Mouse (Mus musculus): ENCODE measurements at regions not wholly inside any gene's neighbourhood (a gene's known extent, or its start where the extent isn't known, plus 50 kb on each side); places are given as distances from the start of the nearest gene placed in this dataset.

DNA sequence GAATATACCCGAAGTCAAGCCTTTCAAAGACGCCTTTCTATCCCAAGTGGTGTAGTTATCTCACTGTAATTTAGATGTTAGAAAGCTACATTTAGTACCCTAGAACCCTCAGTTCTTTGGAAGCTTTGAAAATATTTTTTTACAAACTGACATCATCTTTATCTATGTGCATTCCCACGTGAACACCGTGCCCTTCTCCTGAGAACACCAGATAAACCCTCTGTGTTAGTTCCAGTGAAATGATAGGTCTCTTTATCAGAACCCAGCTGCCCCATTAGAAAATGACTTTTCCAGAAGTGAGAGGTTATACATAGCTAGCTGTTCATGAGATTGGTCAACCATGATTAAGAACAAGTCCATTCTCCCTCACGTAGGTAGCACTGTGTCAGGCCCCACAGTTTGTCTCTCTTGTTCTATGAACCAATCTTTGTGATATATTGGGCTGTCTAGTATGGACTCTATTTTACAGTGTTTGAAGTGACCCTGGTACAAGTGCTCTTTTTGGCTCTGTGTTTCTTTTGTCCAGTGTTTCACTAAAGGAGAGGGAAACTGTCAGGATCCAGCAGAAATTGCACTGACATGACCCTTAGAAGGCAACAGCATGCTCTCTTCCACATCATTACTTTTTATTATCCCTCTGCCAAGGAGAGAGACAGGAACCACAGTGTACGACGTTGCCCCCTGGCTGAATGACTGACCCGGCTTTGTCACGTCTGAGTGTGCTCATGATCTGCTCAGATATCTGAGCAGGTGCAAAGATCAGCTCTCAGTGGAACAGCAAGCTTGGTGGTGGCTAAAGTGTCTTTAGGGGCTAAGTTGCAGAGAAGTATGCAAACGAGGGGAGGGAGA, 1717.9 kb upstream of the Gm7489 start:
- Histone ChIP-seq H3K4me3 (no peak overlapping the region), H3K36me3 (no peaks in the 10 kb centered on the region), H3K4me2 (no peak overlapping the region), H3K27ac (ENCODE audit: poor library complexity, severe bottlenecking) (no peak overlapping the region), H3K9me3 (replicated peaks) (no peaks in the 10 kb centered on the region), H3K9ac (no peak overlapping the region), H3K27me3 (replicated peaks) (no peaks in the 10 kb centered on the region), H3K4me1 (replicated peaks) (peaks cover 5% of the 10 kb centered on the region; the same call in 1 of the 2 replicates)
- 58% methylated on average over 10 of the region's 10 CpGs for WGBS
- ATAC-seq (ENCODE audit: insufficient number of reproducible peaks, low FRiP score): no peak

GRCm38 (mm10) chr15:52167811-52168210, 1716.9 kb upstream of the Gm7489 start:
- no peak overlapping the region for H3K9ac ChIP-seq
- H3K9me3 ChIP-seq (replicated peaks): no peaks in the 10 kb centered on the region
- WGBS: 73% methylated on average over 5 of the region's 5 CpGs
- no peaks in the 10 kb centered on the region for H3K27me3 ChIP-seq (replicated peaks)
- ATAC-seq (ENCODE audit: insufficient number of reproducible peaks, low FRiP score): no peak
- no peak overlapping the region for H3K4me2 ChIP-seq
- H3K4me3 ChIP-seq: no peak overlapping the region
- H3K36me3 ChIP-seq: no peaks in the 10 kb centered on the region
- no peak overlapping the region for H3K27ac ChIP-seq (ENCODE audit: poor library complexity, severe bottlenecking)
- 0 out of 2 replicates have a peak, but pooled peaks cover 4% of the 10 kb centered on the region for H3K4me1 ChIP-seq (replicated peaks)

DNA sequence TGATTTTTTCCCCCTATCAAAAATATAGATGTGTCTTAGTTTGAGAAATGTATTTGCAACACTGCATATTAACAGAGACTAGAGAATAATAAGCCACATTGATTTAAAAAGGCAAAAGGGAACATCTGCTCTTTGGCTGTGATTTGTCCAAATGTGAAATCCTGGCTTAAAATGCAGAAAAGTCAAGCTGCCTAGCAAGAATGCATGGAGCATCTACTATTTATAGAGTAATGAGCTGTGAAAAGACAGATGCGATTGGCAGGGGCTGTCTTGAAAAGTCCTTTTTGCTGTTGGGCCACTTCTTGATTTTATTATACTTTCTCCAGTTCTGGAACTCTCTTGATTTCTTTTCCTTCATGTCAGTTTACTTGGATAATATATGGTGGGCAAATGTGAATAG, 1707.8 kb upstream of the Gm7489 start:
- Histone ChIP-seq H3K9ac (no peak overlapping the region), H3K9me3 (replicated peaks) (no peaks in the 10 kb centered on the region), H3K36me3 (no peaks in the 10 kb centered on the region), H3K4me2 (no peak overlapping the region), H3K27ac (ENCODE audit: poor library complexity, severe bottlenecking) (no peak overlapping the region), H3K4me3 (no peak overlapping the region), H3K4me1 (replicated peaks) (no peaks in the 10 kb centered on the region), H3K27me3 (replicated peaks) (no peaks in the 10 kb centered on the region)
- WGBS: 86% methylated on average over 1 of the region's 1 CpGs
- no peak for ATAC-seq (ENCODE audit: insufficient number of reproducible peaks, low FRiP score)

DNA sequence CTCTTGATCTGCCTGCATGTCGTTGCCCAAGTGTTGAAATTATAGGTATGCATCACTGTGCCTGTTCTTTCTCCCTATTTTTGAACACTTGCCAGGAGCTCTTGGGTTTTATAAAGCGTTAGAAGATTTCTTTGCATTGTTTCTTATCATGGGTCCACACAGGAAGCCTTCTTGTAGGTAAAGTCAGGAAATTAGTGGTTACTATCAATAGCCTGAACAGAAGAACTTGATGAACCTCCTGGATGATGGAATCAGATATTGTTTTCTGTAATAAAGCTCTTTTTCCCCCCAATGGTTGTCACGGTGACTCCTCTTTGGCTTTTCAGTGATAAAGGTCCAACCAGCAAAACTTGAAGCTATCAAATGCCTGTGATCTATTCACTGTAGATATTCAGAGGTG, 1706.0 kb upstream of the Gm7489 start:
- Histone ChIP-seq H3K27me3 (replicated peaks) (no peaks in the 10 kb centered on the region), H3K36me3 (no peaks in the 10 kb centered on the region), H3K4me3 (no peak overlapping the region), H3K9me3 (replicated peaks) (no peaks in the 10 kb centered on the region), H3K4me1 (replicated peaks) (no peaks in the 10 kb centered on the region), H3K27ac (ENCODE audit: poor library complexity, severe bottlenecking) (no peak overlapping the region), H3K4me2 (no peak overlapping the region), H3K9ac (no peak overlapping the region)
- WGBS: 52% methylated on average over 3 of the region's 3 CpGs
- ATAC-seq (ENCODE audit: insufficient number of reproducible peaks, low FRiP score): no peak

DNA sequence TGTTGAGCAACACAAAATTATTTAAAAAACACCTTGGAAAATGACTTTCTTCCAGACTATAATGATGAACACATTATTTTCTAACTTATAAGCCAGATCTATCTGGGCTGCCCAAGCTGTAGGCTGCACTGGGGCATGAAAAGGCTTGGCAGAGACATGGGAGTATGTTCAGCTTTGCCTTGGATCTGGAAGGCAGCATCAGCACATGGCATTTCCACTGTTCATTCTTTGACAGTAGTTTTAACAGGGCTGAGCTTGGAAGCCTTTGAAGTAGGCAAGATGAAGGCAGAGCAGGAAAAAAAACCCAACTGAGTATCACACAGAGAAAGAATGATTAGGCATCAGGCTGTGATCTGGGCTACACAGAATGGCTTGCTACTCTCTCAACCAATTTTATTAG, 1705.3 kb upstream of the Gm7489 start:
- H3K4me3 ChIP-seq: no peak overlapping the region

DNA sequence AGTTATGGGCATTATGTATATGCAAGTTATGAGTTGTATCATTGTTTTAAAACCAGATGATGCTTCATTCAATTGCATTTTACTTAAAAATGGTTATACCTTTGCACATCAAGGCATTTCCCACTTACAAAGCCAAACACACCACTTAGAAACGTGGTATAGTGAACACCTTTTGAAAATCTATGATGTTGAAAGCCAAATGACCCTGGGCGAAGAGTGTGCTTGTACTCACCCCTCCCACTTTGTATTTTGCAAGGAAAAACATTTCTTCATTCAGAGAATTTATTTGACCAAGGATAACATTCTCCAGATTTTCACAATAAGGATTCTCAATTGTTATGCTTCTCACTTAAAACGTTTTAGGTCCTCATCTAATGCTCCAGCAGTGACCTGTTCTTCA, 1693.5 kb upstream of the Gm7489 start:
- H3K27me3 ChIP-seq (replicated peaks): no peaks in the 10 kb centered on the region
- no peak overlapping the region for H3K9ac ChIP-seq
- WGBS: 57% methylated on average over 3 of the region's 3 CpGs
- H3K9me3 ChIP-seq (replicated peaks): no peaks in the 10 kb centered on the region
- no peak overlapping the region for H3K27ac ChIP-seq (ENCODE audit: poor library complexity, severe bottlenecking)
- no peaks in the 10 kb centered on the region for H3K36me3 ChIP-seq
- H3K4me3 ChIP-seq: no peak overlapping the region
- no peak for ATAC-seq (ENCODE audit: insufficient number of reproducible peaks, low FRiP score)
- no peaks in the 10 kb centered on the region for H3K4me1 ChIP-seq (replicated peaks)
- H3K4me2 ChIP-seq: no peak overlapping the region

More for the DNA sequence above, 1705.3 kb upstream of the Gm7489 start:
- Histone ChIP-seq H3K4me1 (replicated peaks) (no peaks in the 10 kb centered on the region), H3K36me3 (no peaks in the 10 kb centered on the region), H3K9me3 (replicated peaks) (no peaks in the 10 kb centered on the region), H3K4me2 (no peak overlapping the region), H3K27me3 (replicated peaks) (no peaks in the 10 kb centered on the region), H3K9ac (no peak overlapping the region), H3K27ac (ENCODE audit: poor library complexity, severe bottlenecking) (no peak overlapping the region)
- no peak for ATAC-seq (ENCODE audit: insufficient number of reproducible peaks, low FRiP score)

DNA sequence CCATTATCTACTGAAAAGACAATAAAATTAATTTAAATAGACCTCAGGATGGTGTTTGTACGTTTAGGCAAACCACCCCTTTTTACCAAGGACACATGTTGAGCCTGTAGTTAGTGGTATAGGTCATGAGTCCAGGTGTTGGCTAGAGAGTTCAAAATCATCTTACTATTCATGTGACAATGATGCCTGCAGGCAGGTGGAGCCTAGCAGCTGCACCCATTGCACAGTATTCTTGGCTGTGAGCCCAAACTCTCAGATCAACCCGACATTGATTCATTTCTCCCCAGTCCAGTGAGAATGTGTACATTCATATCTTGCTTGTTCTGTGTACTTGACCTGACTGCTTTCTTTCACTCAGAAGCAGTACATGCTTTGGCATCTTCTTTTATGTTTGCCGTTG, 1677.4 kb upstream of the Gm7489 start:
- no peak for ATAC-seq (ENCODE audit: insufficient number of reproducible peaks, low FRiP score)
- Histone ChIP-seq H3K9me3 (replicated peaks) (no peaks in the 10 kb centered on the region), H3K4me1 (replicated peaks) (no peaks in the 10 kb centered on the region), H3K36me3 (no peaks in the 10 kb centered on the region), H3K9ac (no peak overlapping the region), H3K27ac (ENCODE audit: poor library complexity, severe bottlenecking) (no peak overlapping the region), H3K27me3 (replicated peaks) (no peaks in the 10 kb centered on the region), H3K4me2 (no peak overlapping the region), H3K4me3 (no peak overlapping the region)
- WGBS: 61% methylated on average over 3 of the region's 3 CpGs

DNA sequence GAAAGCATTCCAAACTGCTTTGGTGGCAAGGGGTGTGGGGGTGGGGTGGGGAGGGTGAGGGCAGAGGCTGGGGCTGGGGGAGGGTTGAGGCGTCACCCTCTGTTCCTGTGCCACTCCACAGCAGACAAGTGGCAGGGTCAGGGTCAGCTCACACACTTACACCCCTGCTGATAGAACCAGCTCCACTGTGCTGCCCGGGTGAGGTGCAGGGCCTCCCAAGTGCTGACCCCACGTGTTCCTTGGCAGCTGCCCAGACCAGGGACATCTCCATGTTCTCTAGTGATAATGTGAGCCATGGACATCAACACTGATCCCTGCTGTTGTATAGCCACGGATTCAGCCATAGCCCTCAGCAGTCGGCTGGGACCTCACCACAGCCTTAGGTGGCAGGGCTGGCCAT, 1652.3 kb upstream of the Gm7489 start:
- no peaks in the 10 kb centered on the region for H3K9me3 ChIP-seq (replicated peaks)
- H3K4me3 ChIP-seq: no peak overlapping the region
- H3K4me2 ChIP-seq: no peak overlapping the region
- 64% methylated on average over 5 of the region's 5 CpGs for WGBS
- H3K27ac ChIP-seq (ENCODE audit: poor library complexity, severe bottlenecking): no peak overlapping the region
- no peaks in the 10 kb centered on the region for H3K27me3 ChIP-seq (replicated peaks)
- no peak for ATAC-seq (ENCODE audit: insufficient number of reproducible peaks, low FRiP score)
- H3K36me3 ChIP-seq: no peaks in the 10 kb centered on the region
- no peaks in the 10 kb centered on the region for H3K4me1 ChIP-seq (replicated peaks)
- H3K9ac ChIP-seq: no peak overlapping the region

- no peaks in the 10 kb centered on the region for H3K4me1 ChIP-seq (replicated peaks)
- H3K9me3 ChIP-seq (replicated peaks): no peaks in the 10 kb centered on the region
- no peak overlapping the region for H3K4me2 ChIP-seq
- H3K36me3 ChIP-seq: no peaks in the 10 kb centered on the region
- H3K27ac ChIP-seq (ENCODE audit: poor library complexity, severe bottlenecking): no peak overlapping the region
- H3K9ac ChIP-seq: no peak overlapping the region
- WGBS: 41% methylated on average over 8 of the region's 8 CpGs
- H3K27me3 ChIP-seq (replicated peaks): no peaks in the 10 kb centered on the region
- H3K4me3 ChIP-seq: no peak overlapping the region
- ATAC-seq (ENCODE audit: insufficient number of reproducible peaks, low FRiP score): no peak
Measured at GRCm38 (mm10) chr15:52236220-52236619, 1648.5 kb upstream of the Gm7489 start.

DNA sequence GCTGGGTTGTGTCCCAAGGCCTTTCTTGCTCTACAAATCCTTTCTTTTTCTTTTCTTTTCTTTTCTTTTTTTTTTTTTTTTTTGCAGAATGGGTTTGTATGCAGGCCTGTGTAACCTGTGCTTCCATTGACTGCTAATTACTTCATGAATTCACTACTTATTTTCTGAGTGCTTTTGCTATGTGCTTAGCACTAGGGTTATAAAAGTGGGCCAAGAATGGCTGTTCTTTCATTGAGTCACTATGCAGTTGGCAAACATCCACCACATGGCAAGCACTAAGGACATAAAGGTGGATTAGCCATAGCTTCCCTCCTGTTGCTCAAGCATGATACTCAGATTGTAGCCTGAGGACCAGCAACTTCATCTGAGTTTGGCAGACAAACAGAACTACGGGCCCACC, 1641.8 kb upstream of the Gm7489 start:
- no peaks in the 10 kb centered on the region for H3K36me3 ChIP-seq
- no peaks in the 10 kb centered on the region for H3K27me3 ChIP-seq (replicated peaks)
- H3K4me2 ChIP-seq: no peak overlapping the region
- no peak overlapping the region for H3K9ac ChIP-seq
- H3K27ac ChIP-seq (ENCODE audit: poor library complexity, severe bottlenecking): no peak overlapping the region
- ATAC-seq (ENCODE audit: insufficient number of reproducible peaks, low FRiP score): no peak
- no peaks in the 10 kb centered on the region for H3K4me1 ChIP-seq (replicated peaks)
- WGBS: 90% methylated on average over 1 of the region's 1 CpGs
- H3K4me3 ChIP-seq: no peak overlapping the region
- H3K9me3 ChIP-seq (replicated peaks): no peaks in the 10 kb centered on the region
